Mouse (Mus musculus) CH12.LX (cell line): ENCODE data around the gene Dcxr. TPM values are rescaled to one million over a fixed set of nuclear protein-coding genes. Genes with fewer than 3 reads are reported as not detected.
A peak's percentile ranks its signal among the peaks of the same experiment; 100 is the strongest.

ENCODE experiments used
- DNase-seq: peaks from one replicate; pipeline ENCODE4 v3.0.0-alpha.2; 2013; ENCODE audit errors: extremely low read depth
- H3K27ac ChIP-seq: 2 replicates; pipeline ENCODE4 v1.5.1; 2012; ENCODE audit warnings: low read depth, mild to moderate bottlenecking, control low read depth, moderate library complexity; ENCODE audit not compliant: insufficient read depth
- H3K27me3 ChIP-seq: replicated peaks from 2 replicates; pipeline ENCODE3; 2012; ENCODE audit warnings: inconsistent platforms
- H3K36me3 ChIP-seq, 2 experiments: replicated peaks in 1 of 2; 2 replicates each; pipeline versions ENCODE3 to v1.6.1; 2012; ENCODE audit warnings: inconsistent platforms in 1 of 2, low read length in 1 of 2, mild to moderate bottlenecking in 1 of 2, mixed read lengths in 1 of 2, moderate library complexity in 1 of 2; ENCODE audit not compliant: control insufficient read depth in 1 of 2, insufficient read depth in 1 of 2
- H3K4me1 ChIP-seq, 2 experiments: 2 replicates each; pipeline ENCODE4 v1.6.1; 2012; ENCODE audit warnings: inconsistent platforms in 1 of 2, moderate library complexity in 1 of 2; ENCODE audit not compliant: insufficient read depth in 2 of 2, control insufficient read depth in 1 of 2
- H3K4me2 ChIP-seq: 2 replicates; pipeline ENCODE4 v1.6.1; 2012; ENCODE audit warnings: low read depth, mild to moderate bottlenecking, control low read depth; ENCODE audit not compliant: poor library complexity, insufficient read depth, severe bottlenecking
- H3K4me3 ChIP-seq, 3 experiments: fragments of 150-350 bp in 1 of 3; sonication (generic) in 1 of 3; replicated peaks in 1 of 3; 2 replicates each; pipeline versions ENCODE3 to v1.5.1; 2011 to 2012; ENCODE audit warnings: low read depth in 2 of 3, low read length in 2 of 3, mild to moderate bottlenecking in 2 of 3, moderate library complexity in 2 of 3, control low read depth in 1 of 3, improper control_type of control experiment in 1 of 3, inconsistent platforms in 1 of 3, mixed read lengths in 1 of 3; ENCODE audit not compliant: poor library complexity in 1 of 3
- H3K79me2 ChIP-seq: replicated peaks from 2 replicates; pipeline ENCODE4 v1.6.1; 2012; ENCODE audit warnings: mild to moderate bottlenecking, moderate library complexity; ENCODE audit not compliant: control insufficient read depth, poor library complexity, insufficient read depth, severe bottlenecking; ENCODE audit errors: extremely low read depth
- H3K9ac ChIP-seq: 2 replicates; pipeline ENCODE4 v1.6.1; 2012; ENCODE audit warnings: low read depth, mild to moderate bottlenecking, control low read depth, moderate library complexity; ENCODE audit not compliant: insufficient read depth
- H3K9me3 ChIP-seq: replicated peaks from 2 replicates; pipeline ENCODE3; 2012; ENCODE audit warnings: low read length, inconsistent platforms, mixed read lengths
- CHD2 ChIP-seq: IDR thresholded peaks from 2 replicates; pipeline ENCODE4 v1.6.1; 2011; ENCODE audit warnings: low read length, improper control_type of control experiment
- CTCF ChIP-seq, 2 experiments: IDR thresholded peaks in 1 of 2; conservative IDR thresholded peaks in 1 of 2; 2 replicates each; pipeline ENCODE4 v1.5.1; 2011 to 2012; ENCODE audit warnings: low read depth in 2 of 2, low read length in 2 of 2, improper control_type of control experiment in 1 of 2, inconsistent platforms in 1 of 2, mild to moderate bottlenecking in 1 of 2, moderate library complexity in 1 of 2
- ELF1 ChIP-seq: IDR thresholded peaks from 2 replicates; pipeline ENCODE4 v1.6.1; 2014; ENCODE audit warnings: low read depth, mild to moderate bottlenecking, inconsistent platforms, low read length, improper control_type of control experiment
- ETS1 ChIP-seq: conservative IDR thresholded peaks from 2 replicates; pipeline ENCODE4 v1.6.1; 2012; ENCODE audit warnings: low read depth, mild to moderate bottlenecking, inconsistent platforms, low read length, improper control_type of control experiment, moderate library complexity
- HCFC1 ChIP-seq: IDR thresholded peaks from 2 replicates; pipeline ENCODE4 v1.6.1; 2012; ENCODE audit warnings: low read depth, mild to moderate bottlenecking, inconsistent platforms, low read length, improper control_type of control experiment
- JUN ChIP-seq: IDR thresholded peaks from 2 replicates; pipeline ENCODE4 v1.6.1; 2011; ENCODE audit warnings: low read depth, mild to moderate bottlenecking, low read length, improper control_type of control experiment, moderate library complexity; ENCODE audit not compliant: insufficient read depth
- JUND ChIP-seq: conservative IDR thresholded peaks from 2 replicates; pipeline ENCODE4 v1.6.1; 2011; ENCODE audit warnings: low read depth, low read length, improper control_type of control experiment
- MAX ChIP-seq: IDR thresholded peaks from 2 replicates; pipeline ENCODE4 v1.6.1; 2011; ENCODE audit warnings: low read length, improper control_type of control experiment
- MXI1 ChIP-seq: IDR thresholded peaks from 2 replicates; pipeline ENCODE4 v1.6.1; 2011; ENCODE audit warnings: mild to moderate bottlenecking, low read depth, low read length, improper control_type of control experiment
- NELFE ChIP-seq: IDR thresholded peaks from 2 replicates; pipeline ENCODE4 v1.6.1; 2011; ENCODE audit warnings: low read depth, low read length, improper control_type of control experiment
- NRF1 ChIP-seq: IDR thresholded peaks from 2 replicates; pipeline ENCODE4 v1.6.1; 2014; ENCODE audit warnings: low read depth, mild to moderate bottlenecking, inconsistent platforms, low read length, improper control_type of control experiment, moderate library complexity
- RAD21 ChIP-seq: IDR thresholded peaks from 2 replicates; pipeline ENCODE4 v1.6.1; 2011; ENCODE audit warnings: low read depth, mild to moderate bottlenecking, low read length, improper control_type of control experiment, moderate library complexity
- RCOR1 ChIP-seq: conservative IDR thresholded peaks from 2 replicates; pipeline ENCODE4 v1.6.1; 2012; ENCODE audit warnings: low read depth, mild to moderate bottlenecking, inconsistent platforms, low read length, improper control_type of control experiment
- SIN3A ChIP-seq: IDR thresholded peaks from 2 replicates; pipeline ENCODE4 v1.6.1; 2012; ENCODE audit warnings: low read length, improper control_type of control experiment, inconsistent platforms
- SMC3 ChIP-seq: IDR thresholded peaks from 2 replicates; pipeline ENCODE4 v1.6.1; 2011; ENCODE audit warnings: low read depth, low read length, improper control_type of control experiment
- TBP ChIP-seq: conservative IDR thresholded peaks from 2 replicates; pipeline ENCODE4 v1.6.1; 2011; ENCODE audit warnings: low read depth, low read length, improper control_type of control experiment
- TCF12 ChIP-seq: IDR thresholded peaks from 2 replicates; pipeline ENCODE4 v1.6.1; 2014; ENCODE audit warnings: low read depth, mild to moderate bottlenecking, inconsistent platforms, low read length, improper control_type of control experiment
- UBTF ChIP-seq: IDR thresholded peaks from 2 replicates; pipeline ENCODE4 v1.6.1; 2012; ENCODE audit warnings: low read depth, mild to moderate bottlenecking, inconsistent platforms, low read length, improper control_type of control experiment, moderate library complexity
- USF1 ChIP-seq: IDR thresholded peaks from 2 replicates; pipeline ENCODE4 v1.6.1; 2014; ENCODE audit warnings: low read depth, mild to moderate bottlenecking, inconsistent platforms, low read length, improper control_type of control experiment
- USF2 ChIP-seq: conservative IDR thresholded peaks from 2 replicates; pipeline ENCODE4 v1.6.1; 2011; ENCODE audit warnings: low read depth, low read length, improper control_type of control experiment
- ZC3H11A ChIP-seq: IDR thresholded peaks from 2 replicates; pipeline ENCODE4 v1.6.1; 2012; ENCODE audit warnings: low read depth, mild to moderate bottlenecking, inconsistent platforms, low read length, improper control_type of control experiment
- ZMIZ1 ChIP-seq: IDR thresholded peaks from 2 replicates; pipeline ENCODE4 v1.6.1; 2012; ENCODE audit warnings: low read depth, mild to moderate bottlenecking, inconsistent platforms, low read length, improper control_type of control experiment
- ZNF384 ChIP-seq: IDR thresholded peaks from 2 replicates; pipeline ENCODE4 v1.6.1; 2012; ENCODE audit warnings: low read depth, low read length, improper control_type of control experiment, inconsistent platforms
- dilution Hi-C: fragments of 300-500 bp; cut with MboI; formaldehyde crosslinking; loops from 2 replicates; pipeline ENCODE4 v1.14.3; 2020; ENCODE audit warnings: low sequenced_read_pairs; ENCODE audit not compliant: extremely low pct_unique_long_range_greater_than_20kb, extremely low pct_ligation_motif_present
- in situ Hi-C: fragments of 300-500 bp; cut with MboI; formaldehyde crosslinking; loops from 3 replicates; pipeline ENCODE4 v1.14.3; 2019; ENCODE audit warnings: low sequenced_read_pairs, low pct_ligation_motif_present, low pct_unique_long_range_greater_than_20kb, mixed read lengths
- polyA plus RNA-seq: library from polyadenylated mRNA; unstranded; fragments of >175 nt; gene quantifications from 2 replicates; pipeline ENCODE4 v1.2.1, GENCODE M21; 2012; ENCODE audit warnings: low read depth; ENCODE audit not compliant: insufficient read length
- total RNA-seq, 2 experiments: library from RNA; depleted of rRNA; stranded (reverse); fragments of 300-350 nt in 1 of 2; fragments of >200 nt in 1 of 2; gene quantifications; 2 replicates each; pipeline ENCODE4 v1.2.3; 2012 to 2014

The Dcxr gene
- total and polyA plus RNA-seq, 3 experiments: 23.3 to 74.7 (median 24.1) TPM

DNA sequence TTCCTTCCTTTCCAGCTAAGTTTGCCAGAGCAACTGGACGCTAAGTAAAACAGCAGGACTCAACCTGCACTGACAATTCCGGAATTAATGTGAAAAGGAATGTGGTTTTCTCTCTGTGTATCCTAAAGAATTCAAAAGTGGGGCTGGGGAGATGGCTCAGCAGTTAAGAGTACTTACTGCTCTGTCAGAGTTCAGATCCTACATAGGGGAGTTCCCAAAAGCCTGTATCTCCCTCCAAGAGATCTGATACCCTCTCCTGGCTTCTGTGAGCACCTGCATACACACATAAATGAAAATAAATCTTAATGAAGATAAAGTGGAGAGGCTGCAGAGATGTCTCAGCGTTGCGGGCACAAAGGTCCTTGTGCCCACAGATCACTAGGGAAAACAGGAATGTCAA, 24.5 kb upstream of the Dcxr start:
- no peak for TF ChIP-seq TCF12
- dilution Hi-C loops (no loop called here), in situ Hi-C loops (no loop called here)
- Histone ChIP-seq H3K27me3 (peaks cover 17% of the 10 kb centered on the region), H3K4me1 (no peaks in the 10 kb centered on the region), H3K27ac (no peak overlapping the region), H3K9me3 (no peaks in the 10 kb centered on the region), H3K36me3 (no peaks in the 10 kb centered on the region), H3K4me2 (no peak overlapping the region), H3K79me2 (no peaks in the 10 kb centered on the region), H3K4me3 (no peak overlapping the region), H3K9ac (no peak overlapping the region)
- DNase-seq: no peak

DNA sequence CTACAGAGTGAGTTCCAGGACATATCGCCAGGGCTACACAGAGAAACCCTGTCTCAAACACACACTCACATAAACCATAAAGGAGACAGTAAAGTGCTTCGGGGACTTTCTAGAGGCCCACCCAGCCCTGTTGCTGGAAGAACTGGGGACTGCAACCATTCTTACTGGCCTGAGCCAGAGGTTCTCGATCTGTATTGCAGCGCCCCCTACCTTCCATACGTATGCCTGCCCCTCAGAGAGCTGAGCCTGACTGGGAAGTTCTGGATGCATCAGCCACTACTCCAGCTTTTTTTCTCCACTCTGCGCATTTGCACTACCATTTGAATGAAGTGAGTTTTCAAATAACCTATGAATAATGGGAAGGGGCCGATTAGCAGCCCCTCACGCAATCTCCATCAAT, 22.3 kb upstream of the Dcxr start:
- DNase-seq: peak; percentile 67
- Histone ChIP-seq H3K9ac (no peak overlapping the region), H3K9me3 (no peaks in the 10 kb centered on the region), H3K79me2 (no peaks in the 10 kb centered on the region), H3K36me3 (no peaks in the 10 kb centered on the region), H3K27ac (no peak overlapping the region), H3K4me3 (no peak overlapping the region), H3K4me1 (peaks cover 0 to 7% of the 10 kb centered on the region in 2 experiments; a peak in 2 of 4 replicates), H3K4me2 (no peak overlapping the region), H3K27me3 (peaks cover 31% of the 10 kb centered on the region)
- TF ChIP-seq MXI1 (no peak), SMC3 (peak; percentile 47), CTCF (conservative IDR thresholded peaks at IDR 0.05 in 1 of 2, IDR thresholded peaks at IDR 0.05 in 1 of 2; ENCODE audit: low read depth in 2 of 2, low read length in 2 of 2) (peak; percentile 61 to 76), RAD21 (peak; percentile 65)
- in situ Hi-C loops: no loop called here
- dilution Hi-C loops: no loop called here

DNA sequence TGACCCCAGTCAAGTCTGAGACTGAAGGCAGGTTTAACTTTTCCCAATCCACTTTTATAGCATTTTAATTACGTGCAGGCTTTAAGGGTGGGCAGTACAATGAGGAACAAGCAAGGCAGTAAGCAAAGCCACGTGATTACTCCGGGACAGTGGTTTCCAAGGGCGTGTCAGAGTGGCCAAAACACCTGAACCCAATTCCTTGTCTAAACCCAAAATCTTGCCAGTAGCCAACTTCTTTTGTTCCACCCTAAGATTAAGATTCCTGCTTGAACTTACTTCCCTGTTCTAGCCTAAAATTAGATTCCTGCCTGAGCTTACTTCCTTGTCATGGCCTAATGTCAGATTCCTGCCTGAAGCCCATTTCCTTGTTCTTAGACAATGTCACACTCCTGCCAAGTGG, 20.9 kb upstream of the Dcxr start:
- DNase-seq: no peak
- Histone ChIP-seq H3K9me3 (no peaks in the 10 kb centered on the region), H3K4me3 (no peak overlapping the region), H3K9ac (no peak overlapping the region)
- TF ChIP-seq TBP (no peak), ZC3H11A (no peak), SIN3A (no peak), ZNF384 (no peak), USF2 (no peak), NRF1 (no peak), JUND (no peak), RCOR1 (no peak), JUN (no peak), ETS1 (no peak), NELFE (no peak), MAX (no peak), UBTF (no peak), CHD2 (no peak), ELF1 (no peak), HCFC1 (no peak), USF1 (no peak), ZMIZ1 (no peak)
- TF ChIP-seq, all 38 proteins: peak for 0
- Histone ChIP-seq H3K27me3 (peaks cover 38% of the 10 kb centered on the region), H3K4me1 (peaks cover 3 to 12% of the 10 kb centered on the region in 2 experiments; a peak in 2 of 4 replicates), H3K4me2 (no peak overlapping the region), H3K79me2 (no peaks in the 10 kb centered on the region), H3K36me3 (no peaks in the 10 kb centered on the region), H3K27ac (no peak overlapping the region)
- in situ Hi-C loops (no loop called here), dilution Hi-C loops (no loop called here)
